Mouse (Mus musculus) ES-Bruce4 (cell line): ENCODE data around the gene Pot1a.

Source experiments
- CTCF ChIP-seq: IDR thresholded peaks from one replicate; pipeline ENCODE4 v1.8.1; 2011; ENCODE audit warnings: low read depth, low read length
- EP300 ChIP-seq: IDR thresholded peaks from 2 replicates; pipeline ENCODE4 v1.6.1; 2011; ENCODE audit warnings: low read depth, low read length; ENCODE audit not compliant: insufficient read depth
- POLR2A ChIP-seq: IDR thresholded peaks from one replicate; pipeline ENCODE4 v1.8.1; 2011; ENCODE audit warnings: low read length; ENCODE audit not compliant: insufficient read depth

GRCm38 (mm10) chr6:25752651-25753050, 56.4 kb downstream of the Pot1a start:
- TF ChIP-seq CTCF (no peak), POLR2A (no peak), EP300 (no peak)
